Mouse (Mus musculus) spleen, adult 2 months (tissue): ENCODE data around the gene Abcc10.

Experiments
- CTCF ChIP-seq: fragments of 200-500 bp; IDR thresholded peaks from 2 replicates; pipeline ENCODE4 v1.5.1; 2011; ENCODE audit warnings: mild to moderate bottlenecking, inconsistent platforms; ENCODE audit not compliant: insufficient read depth, insufficient read length, insufficient replicate concordance; ENCODE audit errors: extremely low read depth
- POLR2A ChIP-seq: fragments of 200-500 bp; IDR thresholded peaks from 2 replicates; pipeline ENCODE4 v1.6.1; 2011; ENCODE audit warnings: low read depth, low read length, inconsistent platforms

DNA sequence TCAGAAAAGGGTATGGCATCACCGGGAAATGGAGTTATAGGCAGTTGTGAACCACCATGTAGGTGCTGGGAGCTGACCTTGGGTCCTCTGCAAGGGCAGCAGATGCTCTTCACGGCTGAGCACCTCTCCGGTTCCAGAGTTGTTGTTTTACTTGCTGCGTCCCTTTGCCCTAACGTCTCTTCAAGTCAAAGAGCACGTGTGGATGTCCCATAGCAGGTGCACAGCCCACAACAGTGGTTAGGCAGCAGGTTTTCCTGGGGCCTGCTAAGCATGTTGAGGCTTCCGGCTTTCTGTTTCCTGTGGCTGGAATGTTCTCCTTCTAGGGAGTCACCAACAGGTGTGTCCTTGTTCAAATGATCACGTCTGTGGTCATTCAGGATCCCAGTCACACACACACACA is 44.2 kb downstream of the Abcc10 start:
- TF ChIP-seq CTCF (no peak), POLR2A (no peak)
